Mouse (Mus musculus): Measurements from ENCODE around the gene Sfxn2. TPM values are rescaled to one million over a fixed set of nuclear protein-coding genes. Genes with fewer than 3 reads are reported as not detected.
"Not testable (repeated sequence)": the region's sequence is repeated elsewhere in the genome, so short reads cannot be mapped to it uniquely, and the experiment has no call there.

Gene Sfxn2
- polyA plus RNA-seq, 1 experiment from 2014 or later: 22.2 TPM

DNA sequence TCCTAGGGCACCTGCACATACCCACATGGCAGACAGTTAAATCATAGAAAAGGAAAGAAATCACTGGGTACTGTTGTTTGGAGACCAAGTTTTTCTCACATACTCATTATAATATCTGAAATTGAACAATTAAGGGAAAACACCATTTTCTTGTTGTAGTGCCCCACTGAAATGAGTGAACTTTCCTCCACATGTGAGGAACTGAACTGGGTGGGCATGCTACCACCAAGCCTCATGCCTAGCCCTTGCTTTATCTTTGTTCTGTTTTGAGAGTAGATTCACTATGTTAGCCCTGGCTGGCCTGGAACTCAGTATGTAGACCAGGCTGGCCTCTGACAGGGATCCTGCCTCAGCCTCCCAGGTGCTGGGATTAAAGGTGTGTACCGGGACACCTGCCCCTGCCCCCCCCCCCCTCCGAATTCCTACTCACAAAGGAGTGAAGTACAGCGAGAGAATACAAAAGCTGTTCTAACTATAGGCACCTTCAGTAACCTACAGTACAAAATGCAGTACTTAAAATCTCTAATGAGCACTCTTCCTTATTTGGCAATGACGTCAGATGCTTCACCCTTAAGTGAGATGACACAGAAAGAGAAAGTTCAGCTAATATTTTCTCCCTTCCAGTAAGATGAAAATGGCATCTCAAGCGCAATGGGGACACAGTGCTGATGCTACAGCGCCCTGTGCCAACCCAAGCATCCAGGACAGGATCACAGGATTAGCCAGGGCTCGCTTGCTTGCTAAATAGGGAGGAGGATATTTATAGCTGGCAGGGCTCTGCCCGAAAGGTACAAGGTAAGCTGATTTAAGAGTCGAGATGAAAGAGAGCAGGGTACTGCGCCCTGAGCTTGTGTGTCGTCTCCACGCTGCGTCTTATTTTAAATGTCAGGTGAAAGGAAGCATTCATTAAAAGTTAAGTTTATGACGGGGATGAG lies 10.3 kb upstream of the Sfxn2 start:
- no peak for TF ChIP-seq CTCF (IDR thresholded peaks at IDR 0.05; ENCODE audit: low read depth)
- Histone ChIP-seq H3K36me3 (ENCODE audit: insufficient read depth) (peaks cover 4% of the 10 kb centered on the region), H3K27ac (ENCODE audit: low read depth) (no peak overlapping the region), H3K9me3 (ENCODE audit: low read depth, low read length) (no peaks in the 10 kb centered on the region), H3K4me1 (ENCODE audit: insufficient read depth) (no peaks in the 10 kb centered on the region), H3K9ac (no peak overlapping the region), H3K4me3 (ENCODE audit: low read depth, low read length) (no peak overlapping the region), H3K4me2 (no peak overlapping the region), H3K27me3 (ENCODE audit: insufficient read depth, low read length) (no peaks in the 10 kb centered on the region)
- 87% methylated on average over 14 of the region's 14 CpGs for WGBS
- ATAC-seq (ENCODE audit: insufficient read depth) (no peak), DNase-seq (no peak)

GRCm38 (mm10) chr19:46563603-46564002 lies 9.6 kb upstream of the Sfxn2 start:
- Histone ChIP-seq H3K9ac (no peak overlapping the region), H3K36me3 (ENCODE audit: insufficient read depth) (no peaks in the 10 kb centered on the region), H3K27me3 (ENCODE audit: insufficient read depth, low read length) (no peaks in the 10 kb centered on the region), H3K27ac (ENCODE audit: low read depth) (no peak overlapping the region), H3K9me3 (ENCODE audit: low read depth, low read length) (no peaks in the 10 kb centered on the region), H3K4me1 (ENCODE audit: insufficient read depth) (no peaks in the 10 kb centered on the region), H3K4me3 (ENCODE audit: low read depth, low read length) (no peak overlapping the region), H3K4me2 (no peak overlapping the region)
- 70% methylated on average over 4 of the region's 4 CpGs for WGBS
- no peak for ATAC-seq (ENCODE audit: insufficient read depth)
- no peak for DNase-seq
- TF ChIP-seq CTCF (IDR thresholded peaks at IDR 0.05; ENCODE audit: low read depth): no peak

DNA sequence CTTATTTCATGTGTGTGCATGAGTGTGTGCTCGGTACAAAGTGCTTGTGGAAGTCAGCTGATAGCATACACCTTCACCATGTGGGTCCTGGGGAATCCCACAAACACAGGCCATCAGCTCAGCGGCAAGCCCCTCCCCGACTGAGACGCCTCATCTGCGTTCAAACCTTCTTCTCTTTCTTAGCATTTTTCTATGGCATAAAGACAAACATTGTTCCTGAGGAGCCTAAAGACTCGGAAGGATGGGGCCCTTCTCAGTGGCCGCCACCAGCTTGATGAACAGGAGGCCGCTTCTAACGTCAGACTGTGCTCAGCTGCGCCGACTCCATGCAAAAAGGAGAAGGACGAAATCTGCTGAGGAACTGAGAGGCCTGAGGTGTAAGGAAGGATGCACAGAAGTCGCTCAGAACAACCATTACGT lies 9.1 kb upstream of the Sfxn2 start:
- H3K4me2 ChIP-seq: no peak overlapping the region

GRCm38 (mm10) chr19:46571211-46571877 lies 1.8 kb upstream of the Sfxn2 start:
- Histone ChIP-seq H3K4me3 (ENCODE audit: low read depth, low read length) (peak overlapping the region; percentile 61), H3K9ac (peak overlapping the region; percentile 56; the same call in 1 of the 2 replicates), H3K4me2 (peak overlapping the region; percentile 69)
- not testable (repeated sequence) for ATAC-seq (ENCODE audit: insufficient read depth); H3K9me3 ChIP-seq (ENCODE audit: low read depth, low read length); H3K27ac ChIP-seq (ENCODE audit: low read depth); H3K4me1 ChIP-seq (ENCODE audit: insufficient read depth); H3K27me3 ChIP-seq (ENCODE audit: insufficient read depth, low read length); H3K36me3 ChIP-seq (ENCODE audit: insufficient read depth)
- DNase-seq: peak; percentile 5
- WGBS: 62% methylated on average over 3 of the region's 3 CpGs

More for the DNA sequence above, 9.1 kb upstream of the Sfxn2 start:
- WGBS: 70% methylated on average over 14 of the region's 14 CpGs
- no peaks in the 10 kb centered on the region for H3K4me1 ChIP-seq (ENCODE audit: insufficient read depth)
- no peak for DNase-seq
- H3K36me3 ChIP-seq (ENCODE audit: insufficient read depth): no peaks in the 10 kb centered on the region
- no peaks in the 10 kb centered on the region for H3K27me3 ChIP-seq (ENCODE audit: insufficient read depth, low read length)
- no peak for TF ChIP-seq CTCF (IDR thresholded peaks at IDR 0.05; ENCODE audit: low read depth)
- H3K9ac ChIP-seq: no peak overlapping the region
- H3K27ac ChIP-seq (ENCODE audit: low read depth): no peak overlapping the region
- no peaks in the 10 kb centered on the region for H3K9me3 ChIP-seq (ENCODE audit: low read depth, low read length)
- H3K4me3 ChIP-seq (ENCODE audit: low read depth, low read length): no peak overlapping the region
- no peak for ATAC-seq (ENCODE audit: insufficient read depth)

DNA sequence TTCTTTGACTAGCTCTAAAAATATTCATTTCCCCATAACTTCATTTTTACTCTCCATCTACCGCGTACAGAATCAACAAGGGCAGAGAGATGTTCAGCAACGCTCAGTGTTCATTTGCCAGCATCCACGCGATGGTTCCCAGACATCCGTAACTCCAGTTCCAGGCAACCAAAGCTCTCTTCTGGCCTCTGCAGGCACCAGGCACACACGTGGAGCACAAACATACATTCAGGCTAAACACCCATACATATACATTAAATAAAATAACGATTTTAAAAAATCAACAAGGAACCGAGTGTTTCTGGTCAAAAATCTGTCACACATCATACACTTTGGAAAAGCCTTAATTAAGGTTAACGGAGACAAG lies 1.3 kb upstream of the Sfxn2 start:
- 11% methylated on average over 10 of the region's 10 CpGs for WGBS
- Histone ChIP-seq H3K9me3 (ENCODE audit: low read depth, low read length) (no peaks in the 10 kb centered on the region), H3K36me3 (ENCODE audit: insufficient read depth) (no peaks in the 10 kb centered on the region), H3K9ac (peak overlapping the region; percentile 56), H3K4me3 (ENCODE audit: low read depth, low read length) (peak overlapping the region; percentile 61), H3K27me3 (ENCODE audit: insufficient read depth, low read length) (no peaks in the 10 kb centered on the region), H3K27ac (ENCODE audit: low read depth) (no peak overlapping the region), H3K4me1 (ENCODE audit: insufficient read depth) (0 out of 2 replicates have a peak, but pooled peaks cover 7% of the 10 kb centered on the region), H3K4me2 (peak overlapping the region; percentile 69)
- TF ChIP-seq CTCF (IDR thresholded peaks at IDR 0.05; ENCODE audit: low read depth): peak; percentile 21; the same call in 1 of the 2 replicates
- ATAC-seq (ENCODE audit: insufficient read depth): no peak
- peak; percentile 42 for DNase-seq

GRCm38 (mm10) chr19:46572548-46572947 lies 617 bp upstream of the Sfxn2 start:
- Histone ChIP-seq H3K4me1 (ENCODE audit: insufficient read depth) (0 out of 2 replicates have a peak, but pooled peaks cover 7% of the 10 kb centered on the region), H3K4me2 (peak overlapping the region; percentile 69), H3K9me3 (ENCODE audit: low read depth, low read length) (no peaks in the 10 kb centered on the region), H3K36me3 (ENCODE audit: insufficient read depth) (no peaks in the 10 kb centered on the region), H3K9ac (peak overlapping the region; percentile 56), H3K4me3 (ENCODE audit: low read depth, low read length) (peak overlapping the region; percentile 61), H3K27ac (ENCODE audit: low read depth) (peak overlapping the region; percentile 58; the same call in 1 of the 2 replicates), H3K27me3 (ENCODE audit: insufficient read depth, low read length) (no peaks in the 10 kb centered on the region)
- TF ChIP-seq CTCF (IDR thresholded peaks at IDR 0.05; ENCODE audit: low read depth): no peak
- ATAC-seq (ENCODE audit: insufficient read depth) (peak; percentile 52), DNase-seq (peak; percentile 54)
- under 1% methylated on average over 17 of the region's 17 CpGs for WGBS

- ATAC-seq (ENCODE audit: insufficient read depth) (no peak), DNase-seq (no peak)
- no peak overlapping the region for H3K27ac ChIP-seq (ENCODE audit: low read depth)
- TF ChIP-seq CTCF (IDR thresholded peaks at IDR 0.05; ENCODE audit: low read depth): no peak
- peak overlapping the region; percentile 67 for H3K9ac ChIP-seq
- H3K36me3 ChIP-seq (ENCODE audit: insufficient read depth): no peaks in the 10 kb centered on the region
- H3K9me3 ChIP-seq (ENCODE audit: low read depth, low read length): no peaks in the 10 kb centered on the region
- 29% methylated on average over 6 of the region's 6 CpGs for WGBS
- H3K4me1 ChIP-seq (ENCODE audit: insufficient read depth): 0 out of 2 replicates have a peak, but pooled peaks cover 7% of the 10 kb centered on the region
- H3K4me3 ChIP-seq (ENCODE audit: low read depth, low read length): peak overlapping the region; percentile 61
- H3K27me3 ChIP-seq (ENCODE audit: insufficient read depth, low read length): no peaks in the 10 kb centered on the region
- H3K4me2 ChIP-seq: peak overlapping the region; percentile 80
These were observed 825 bp downstream of the Sfxn2 start for GRCm38 (mm10) chr19:46573990-46574389.

All from lung, embryonic 14.5 days (tissue).